Mouse (Mus musculus) E14TG2a.4 (cell line): Measurements from ENCODE around the gene Adam23.

ENCODE experiments used
- H3K27me3 ChIP-seq: 2 replicates; pipeline ENCODE4 v1.6.1; 2014; ENCODE audit warnings: low read length, control low read depth; ENCODE audit not compliant: insufficient read depth
- H3K36me3 ChIP-seq: 2 replicates; pipeline ENCODE4 v1.6.1; 2014; ENCODE audit warnings: low read length, control low read depth; ENCODE audit not compliant: insufficient read depth
- H3K4me1 ChIP-seq: replicated peaks from 2 replicates; pipeline ENCODE4 v1.6.1; 2014; ENCODE audit warnings: low read depth, low read length, control low read depth
- H3K4me3 ChIP-seq: replicated peaks from 2 replicates; pipeline ENCODE4 v1.5.1; 2014; ENCODE audit warnings: mild to moderate bottlenecking, low read length
- H3K9me3 ChIP-seq: 2 replicates; pipeline ENCODE4 v1.6.1; 2014; ENCODE audit warnings: low read length, control low read depth
- CTCF ChIP-seq: conservative IDR thresholded peaks from 2 replicates; pipeline ENCODE4 v1.5.1; 2014; ENCODE audit warnings: low read length
- NANOG ChIP-seq: IDR thresholded peaks from 2 replicates; pipeline ENCODE4 v1.6.1; 2014; ENCODE audit warnings: borderline replicate concordance, low read length, mixed read lengths
- POU5F1 ChIP-seq: IDR thresholded peaks from 2 replicates; pipeline ENCODE4 v1.6.1; 2014; ENCODE audit warnings: low read length, borderline replicate concordance

Adam23 gene

DNA sequence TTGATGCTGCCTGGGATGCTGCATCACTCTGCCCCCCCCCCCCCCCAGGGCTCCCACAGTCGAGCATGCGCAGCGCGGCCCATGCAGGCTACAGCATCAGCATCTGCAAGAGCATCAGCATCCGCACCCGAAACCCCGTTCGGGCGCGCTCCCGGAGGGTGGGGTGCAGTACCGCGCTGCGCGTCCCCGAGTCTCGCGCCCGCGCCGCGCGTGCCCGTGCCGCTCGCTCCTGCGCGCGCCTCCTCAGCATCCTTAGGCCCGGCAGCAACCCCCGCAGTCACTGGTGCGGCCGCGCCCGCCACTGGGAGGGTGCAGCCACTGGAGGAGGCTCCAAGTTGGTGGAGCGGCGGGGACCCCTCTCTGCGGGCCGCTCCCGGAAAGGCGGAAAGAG, at the start of gene Adam23:
TSS of gene Adam23 (plus strand) at position 236 of the 391 bp plus-strand sequence.
- Histone ChIP-seq H3K4me3 (peak within 1 kb of the TSS; percentile 95), H3K4me1 (peaks cover 79% of the 10 kb centered on the region), H3K36me3 (peaks cover 34% of the 10 kb centered on the region), H3K9me3 (no peaks in the 10 kb centered on the region), H3K27me3 (no peaks in the 10 kb centered on the region)
- TF ChIP-seq POU5F1 (no peak), NANOG (no peak), CTCF (no peak)

DNA sequence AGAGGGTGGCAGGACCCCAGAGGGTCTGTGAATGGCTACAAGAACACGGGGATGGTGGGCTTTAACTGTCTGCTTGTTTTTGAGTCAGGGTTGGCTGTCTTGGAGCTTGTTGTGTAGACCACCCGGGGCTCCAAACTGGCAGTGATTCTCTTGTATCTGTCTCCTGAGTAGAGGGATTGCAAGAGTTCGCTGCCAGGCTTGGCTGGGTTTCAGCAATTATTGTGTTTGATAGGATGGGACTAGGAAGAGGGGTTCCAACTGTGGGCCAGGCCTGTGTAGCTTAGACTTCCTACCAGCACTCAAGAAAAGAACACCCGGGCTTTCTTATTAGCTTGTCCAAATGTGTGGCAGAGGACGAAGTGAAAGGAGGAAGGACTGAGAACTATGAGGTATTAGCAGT, 44.6 kb upstream of the Adam23 start:
- no peak for TF ChIP-seq CTCF

DNA sequence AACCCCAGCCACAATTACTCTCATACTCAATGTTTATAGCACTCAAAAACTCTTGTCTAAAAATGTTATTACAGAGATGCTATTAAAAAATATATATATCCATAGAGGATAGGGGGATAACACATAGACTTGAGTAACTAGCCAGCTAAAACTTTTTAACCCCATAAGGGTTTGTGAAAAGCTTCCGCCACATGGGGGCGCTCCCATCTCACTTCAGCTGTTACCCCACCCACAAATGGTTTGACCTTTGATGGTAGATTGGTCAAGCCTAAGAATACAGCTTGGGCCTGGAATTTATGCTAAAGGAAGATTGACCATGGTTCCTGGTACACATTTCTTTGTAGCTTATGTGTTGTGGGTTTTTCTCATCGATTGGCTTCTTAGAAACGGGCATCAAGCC, 42.1 kb upstream of the Adam23 start:
- Histone ChIP-seq H3K27me3 (no peaks in the 10 kb centered on the region), H3K4me1 (0 out of 2 replicates have a peak, but pooled peaks cover 8% of the 10 kb centered on the region), H3K36me3 (no peaks in the 10 kb centered on the region), H3K4me3 (no peak overlapping the region), H3K9me3 (no peaks in the 10 kb centered on the region)
- TF ChIP-seq POU5F1 (no peak), CTCF (peak; percentile 48)

More for the DNA sequence above, 44.6 kb upstream of the Adam23 start:
- Histone ChIP-seq H3K27me3 (no peaks in the 10 kb centered on the region), H3K4me3 (no peak overlapping the region), H3K4me1 (0 out of 2 replicates have a peak, but pooled peaks cover 4% of the 10 kb centered on the region), H3K9me3 (peaks cover 10% of the 10 kb centered on the region; the same call in 1 of the 2 replicates), H3K36me3 (no peaks in the 10 kb centered on the region)

DNA sequence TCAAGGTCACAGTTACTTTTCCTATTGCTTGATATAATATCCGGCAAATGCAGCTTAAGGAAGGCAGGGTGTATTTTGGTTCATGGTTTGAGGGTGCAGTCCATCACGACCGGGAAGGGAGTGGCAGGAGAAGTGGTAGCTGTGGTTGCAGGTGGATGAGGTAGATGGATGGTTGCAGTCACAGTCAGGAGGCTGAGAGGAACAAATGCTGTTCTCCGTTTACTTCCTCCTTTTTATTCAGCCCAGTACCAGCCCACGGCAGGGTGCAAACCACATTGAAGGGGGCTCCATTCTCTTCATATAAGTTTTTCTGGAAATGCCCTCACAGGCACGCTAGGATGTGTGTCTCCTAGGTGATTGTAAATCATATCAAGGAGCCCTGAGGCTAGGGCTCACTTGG, 37.3 kb upstream of the Adam23 start:
- Histone ChIP-seq H3K4me1 (0 out of 2 replicates have a peak, but pooled peaks cover 8% of the 10 kb centered on the region), H3K4me3 (no peak overlapping the region), H3K9me3 (no peaks in the 10 kb centered on the region), H3K27me3 (no peaks in the 10 kb centered on the region), H3K36me3 (no peaks in the 10 kb centered on the region)
- TF ChIP-seq CTCF (no peak), POU5F1 (no peak), NANOG (no peak)

DNA sequence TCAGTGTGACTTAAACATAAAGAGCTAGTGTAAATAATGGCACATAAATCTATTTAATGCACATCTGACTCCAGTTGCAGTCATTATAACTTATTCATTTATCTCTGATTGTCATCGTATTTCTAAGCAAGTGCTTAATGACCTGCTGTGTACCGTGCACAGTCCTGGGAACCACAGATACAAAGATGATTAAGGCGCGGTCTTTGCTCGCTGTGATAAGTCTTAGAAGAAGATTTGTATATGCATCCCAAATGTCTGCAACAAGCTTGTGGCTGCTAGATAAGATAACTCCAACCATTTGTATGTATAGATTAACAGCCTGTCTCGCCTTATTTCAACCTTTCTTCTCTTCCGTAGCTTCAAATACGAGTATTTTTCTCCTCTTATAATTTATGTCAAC, 27.2 kb upstream of the Adam23 start:
- Histone ChIP-seq H3K4me3 (no peak overlapping the region), H3K27me3 (no peaks in the 10 kb centered on the region), H3K9me3 (no peaks in the 10 kb centered on the region), H3K36me3 (no peaks in the 10 kb centered on the region), H3K4me1 (no peaks in the 10 kb centered on the region)
- TF ChIP-seq POU5F1 = no peak
- TF ChIP-seq CTCF = no peak
- no peak for TF ChIP-seq NANOG

DNA sequence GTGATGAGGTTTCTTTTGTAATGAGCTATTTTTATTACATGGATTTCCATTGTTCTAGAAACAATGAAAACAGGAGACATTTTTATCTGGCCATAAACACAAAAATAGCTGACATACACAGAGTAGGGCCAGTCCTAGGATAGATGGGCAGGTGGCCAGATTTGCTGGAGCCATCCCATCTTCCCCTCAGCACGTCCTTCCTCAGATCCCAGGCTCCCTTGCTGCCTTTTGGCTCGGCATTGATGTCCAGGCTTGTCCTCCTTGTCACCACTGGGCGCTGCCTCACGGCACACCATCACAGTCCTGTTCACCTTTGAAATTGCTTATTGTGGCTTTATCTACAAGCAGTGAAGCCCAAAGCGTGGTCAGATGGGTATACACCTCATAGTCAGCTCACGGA, 15.0 kb upstream of the Adam23 start:
- Histone ChIP-seq H3K4me1 (peaks cover 29% of the 10 kb centered on the region), H3K4me3 (no peak overlapping the region), H3K9me3 (no peaks in the 10 kb centered on the region), H3K36me3 (no peaks in the 10 kb centered on the region), H3K27me3 (no peaks in the 10 kb centered on the region)
- no peak for TF ChIP-seq NANOG
- TF ChIP-seq CTCF = no peak
- no peak for TF ChIP-seq POU5F1

DNA sequence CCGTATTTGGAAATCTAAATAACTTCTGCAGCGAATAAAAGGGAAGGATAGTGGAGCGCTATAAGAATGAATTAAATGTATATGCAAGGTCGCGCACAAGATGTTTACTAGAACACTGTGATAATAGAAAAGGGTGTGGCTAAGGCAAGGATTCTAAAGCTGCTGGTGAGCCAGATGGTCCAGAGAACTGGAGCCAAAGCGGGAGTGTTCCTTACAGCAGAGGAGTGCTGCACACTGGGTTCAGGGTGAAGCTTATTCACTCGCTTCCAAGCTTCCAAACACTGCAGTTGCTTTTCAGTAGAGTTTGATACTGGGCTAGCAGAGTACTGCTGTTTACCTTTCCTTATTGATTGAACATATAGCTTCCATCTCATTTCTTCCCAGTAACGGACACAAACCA, 14.5 kb upstream of the Adam23 start:
- Histone ChIP-seq H3K4me1 (peaks cover 29% of the 10 kb centered on the region), H3K4me3 (peak overlapping the region; percentile 43), H3K27me3 (no peaks in the 10 kb centered on the region), H3K9me3 (no peaks in the 10 kb centered on the region), H3K36me3 (no peaks in the 10 kb centered on the region)
- TF ChIP-seq POU5F1 = no peak

DNA sequence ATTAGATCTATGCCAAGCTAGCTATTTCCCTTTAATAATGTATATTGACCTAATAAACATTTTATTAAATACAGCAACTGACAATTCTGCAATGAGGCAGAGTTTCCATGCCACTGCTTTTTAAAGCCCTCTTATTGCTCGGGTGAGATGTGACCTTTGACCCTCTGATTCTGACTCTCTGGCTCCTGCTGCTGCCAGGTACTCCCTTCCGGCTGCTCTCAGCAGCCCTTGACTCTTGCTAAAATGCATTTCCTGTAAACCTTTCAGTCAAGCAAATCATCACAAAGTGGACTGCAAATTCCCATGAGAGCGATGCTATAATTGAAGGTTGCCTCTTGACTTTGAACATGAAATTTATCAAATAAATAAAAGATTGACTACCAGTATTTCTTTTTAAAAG, 13.8 kb upstream of the Adam23 start:
- TF ChIP-seq NANOG (no peak), CTCF (no peak), POU5F1 (no peak)
- no peaks in the 10 kb centered on the region for H3K27me3 ChIP-seq
- no peak overlapping the region for H3K4me3 ChIP-seq
- no peaks in the 10 kb centered on the region for H3K9me3 ChIP-seq
- H3K36me3 ChIP-seq = no peaks in the 10 kb centered on the region
- H3K4me1 ChIP-seq = peaks cover 29% of the 10 kb centered on the region

DNA sequence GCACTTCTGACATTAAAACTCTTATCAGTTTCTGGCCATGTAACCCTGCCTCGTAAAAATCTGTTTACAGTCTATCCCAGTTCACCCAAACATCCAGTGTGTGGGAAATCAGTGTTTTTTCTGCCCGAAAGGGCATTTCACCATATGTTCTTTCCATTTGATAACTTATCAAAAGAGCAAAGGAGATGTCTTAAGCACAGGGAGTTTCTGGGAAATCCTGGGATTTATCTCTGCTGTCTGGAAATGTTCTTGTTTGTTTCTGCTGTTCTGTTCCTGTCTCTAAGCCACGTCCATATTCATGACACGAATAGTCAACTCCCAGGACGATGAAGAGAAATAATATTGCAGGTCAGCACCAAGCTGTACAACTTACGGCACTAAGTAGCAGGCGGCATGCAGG, 11.6 kb upstream of the Adam23 start:
- no peak for TF ChIP-seq CTCF
- no peak for TF ChIP-seq POU5F1
- TF ChIP-seq NANOG = no peak
- Histone ChIP-seq H3K36me3 (no peaks in the 10 kb centered on the region), H3K4me1 (peaks cover 41% of the 10 kb centered on the region), H3K4me3 (no peak overlapping the region), H3K9me3 (no peaks in the 10 kb centered on the region), H3K27me3 (no peaks in the 10 kb centered on the region)

DNA sequence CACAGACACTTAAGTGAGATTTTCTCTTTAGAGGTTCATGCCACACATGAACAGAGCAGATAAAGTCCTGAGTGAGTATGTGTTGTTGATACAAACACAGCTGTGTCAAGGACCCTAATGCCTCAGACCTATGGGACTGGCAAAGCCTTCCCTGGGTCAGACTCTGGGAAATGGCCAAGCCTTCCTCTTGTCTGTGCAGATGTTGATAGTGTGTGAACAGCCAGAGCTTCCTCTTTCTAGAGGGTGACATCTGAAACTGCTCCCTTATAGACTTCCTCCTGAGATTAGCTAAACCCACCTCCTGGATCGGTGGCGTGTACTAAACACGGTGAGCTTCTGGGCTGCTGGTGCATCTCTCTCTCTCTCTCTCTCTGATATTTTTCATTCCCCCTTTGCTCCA, 8.2 kb upstream of the Adam23 start:
- no peaks in the 10 kb centered on the region for H3K36me3 ChIP-seq
- no peak overlapping the region for H3K4me3 ChIP-seq
- no peaks in the 10 kb centered on the region for H3K27me3 ChIP-seq
- H3K9me3 ChIP-seq = no peaks in the 10 kb centered on the region
- H3K4me1 ChIP-seq = peaks cover 48% of the 10 kb centered on the region
- no peak for TF ChIP-seq CTCF
- TF ChIP-seq POU5F1 = no peak
- TF ChIP-seq NANOG = no peak
